Mouse (Mus musculus) left cerebral cortex, adult 11 months (tissue): ENCODE data around the gene Atf6.

Experiments used
- DNase-seq: peaks from one replicate; pipeline ENCODE4 v3.0.0; 2022; ENCODE audit warnings: low spot score

Gene Atf6

GRCm38 (mm10) chr1:170867691-170868105 is at the start of gene Atf6:
TSS of gene Atf6 (minus strand) at chr1:170867771.
- peak; percentile 88 for DNase-seq

GRCm38 (mm10) chr1:170915657-170916056 is 48.1 kb upstream of the Atf6 start:
- DNase-seq = no peak

GRCm38 (mm10) chr1:170912891-170913615 is 45.5 kb upstream of the Atf6 start, which contains the start of gene Fcrlb:
TSS of gene Fcrlb (minus strand) at chr1:170912941.
- no peak for DNase-seq

GRCm38 (mm10) chr1:170911907-170912660 is 44.5 kb upstream of the Atf6 start:
- DNase-seq = no peak

GRCm38 (mm10) chr1:170908341-170908740 is 40.8 kb upstream of the Atf6 start:
- DNase-seq = no peak

GRCm38 (mm10) chr1:170907456-170908191 is 40.1 kb upstream of the Atf6 start:
- DNase-seq = no peak

GRCm38 (mm10) chr1:170907111-170907455 is 39.5 kb upstream of the Atf6 start:
- no peak for DNase-seq

GRCm38 (mm10) chr1:170903485-170903884 is 35.9 kb upstream of the Atf6 start:
- no peak for DNase-seq

GRCm38 (mm10) chr1:170901536-170902238 is 34.1 kb upstream of the Atf6 start:
- DNase-seq = peak; percentile 73

- no peak for DNase-seq
These were observed 33.4 kb upstream of the Atf6 start for GRCm38 (mm10) chr1:170900799-170901467.

GRCm38 (mm10) chr1:170898413-170899075 is 31.0 kb upstream of the Atf6 start:
- no peak for DNase-seq

- DNase-seq = no peak
These were observed 29.2 kb upstream of the Atf6 start for GRCm38 (mm10) chr1:170896651-170897281.

GRCm38 (mm10) chr1:170894603-170895602 is 27.3 kb upstream of the Atf6 start:
- no peak for DNase-seq

- no peak for DNase-seq
These were observed 24.7 kb upstream of the Atf6 start for GRCm38 (mm10) chr1:170892279-170892678.

- no peak for DNase-seq
These were observed 24.1 kb upstream of the Atf6 start for GRCm38 (mm10) chr1:170891646-170892045.

- no peak for DNase-seq
These were observed 21.7 kb upstream of the Atf6 start for GRCm38 (mm10) chr1:170889310-170889709.

GRCm38 (mm10) chr1:170886044-170886458 is 18.5 kb upstream of the Atf6 start:
- DNase-seq = no peak

GRCm38 (mm10) chr1:170884978-170885561 is 17.5 kb upstream of the Atf6 start, which contains the start of the genes Gm26620 and Dusp12:
TSS of gene Gm26620 (plus strand) at chr1:170885065.
TSS of gene Dusp12 (minus strand) at chr1:170885540.
- DNase-seq = peak; percentile 80

- no peak for DNase-seq
These were observed 16.8 kb upstream of the Atf6 start for GRCm38 (mm10) chr1:170884390-170884789.
